Mouse (Mus musculus) left cerebral cortex, adult 18-20 months (tissue): ENCODE results near the gene Gm20937. TPM values are rescaled to one million over a fixed set of nuclear protein-coding genes. Genes with fewer than 3 reads are reported as not detected.
"Not testable (repeated sequence)": the region's sequence is repeated elsewhere in the genome, so short reads cannot be mapped to it uniquely, and the experiment has no call there.

Experiments
- DNase-seq, 2 experiments: peaks; one replicate each; pipeline ENCODE4 v3.0.0; 2021 to 2022; ENCODE audit warnings: low spot score in 2 of 2, mixed read lengths in 1 of 2
- long read RNA-seq, 2 experiments: library from polyadenylated mRNA; stranded (forward); transcript quantifications; one replicate each; pipeline ENCODE4 v2.0.0; 2021
- total RNA-seq, 2 experiments: library from RNA; stranded (reverse); gene quantifications; 2 replicates each; pipeline ENCODE4 v1.2.3; 2021

The Gm20937 gene
- not detected for total RNA-seq
- long read RNA-seq, experiment 1, result 0 reads
- long read RNA-seq, experiment 2, result 0 reads

- DNase-seq, result not testable (repeated sequence)
Measured at GRCm38 (mm10) chrY:68294798-68295197, at the start of gene Gm20937. Gene Gm20937, minus strand, starts transcription at chrY:68294898.

Other genes starting within 250 kb of the Gm20937 start
- gene Gm20816, start 243.1 kb upstream of the Gm20937 start, total RNA-seq, result not detected